Mouse (Mus musculus): Measurements from ENCODE around the gene Bcl2.

GRCm38 (mm10) chr1:106568868-106569267, 145.2 kb downstream of the Bcl2 start:
- TF ChIP-seq POLR2A (IDR thresholded peaks at IDR 0.05; ENCODE audit: low read depth, low read length) (no peak), CTCF (IDR thresholded peaks at IDR 0.05; ENCODE audit: borderline replicate concordance, insufficient read depth, low read length) (no peak)
